Mouse (Mus musculus): ENCODE measurements around the gene Epha6. TPM values are rescaled to one million over a fixed set of nuclear protein-coding genes. Genes with fewer than 3 reads are reported as not detected.

Gene Epha6
- polyA plus RNA-seq, 1 experiment from 2014 or later: 0.16 TPM

DNA sequence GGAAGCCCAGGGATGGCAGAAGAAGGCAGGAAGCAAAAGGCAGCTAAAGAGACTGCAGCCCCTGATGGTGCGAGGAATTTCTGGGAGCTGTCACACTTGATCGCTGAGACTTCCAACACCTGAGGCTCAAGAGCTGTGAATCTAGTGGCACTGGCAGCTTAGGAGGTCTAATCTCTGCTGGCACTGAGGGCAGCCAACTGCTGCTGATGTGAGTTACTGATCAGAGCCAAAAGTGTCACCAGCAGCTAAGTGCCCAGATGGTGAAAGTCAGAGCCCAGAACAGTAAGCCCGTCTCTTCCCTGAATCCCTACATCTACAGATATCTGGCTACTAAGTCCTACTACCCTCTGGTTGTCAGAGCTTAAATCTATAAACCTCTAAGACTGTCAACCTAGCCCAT lies 518.4 kb downstream of the Epha6 start:
- H3K9ac ChIP-seq: no peak overlapping the region
- 87% methylated on average over 3 of the region's 3 CpGs for WGBS

DNA sequence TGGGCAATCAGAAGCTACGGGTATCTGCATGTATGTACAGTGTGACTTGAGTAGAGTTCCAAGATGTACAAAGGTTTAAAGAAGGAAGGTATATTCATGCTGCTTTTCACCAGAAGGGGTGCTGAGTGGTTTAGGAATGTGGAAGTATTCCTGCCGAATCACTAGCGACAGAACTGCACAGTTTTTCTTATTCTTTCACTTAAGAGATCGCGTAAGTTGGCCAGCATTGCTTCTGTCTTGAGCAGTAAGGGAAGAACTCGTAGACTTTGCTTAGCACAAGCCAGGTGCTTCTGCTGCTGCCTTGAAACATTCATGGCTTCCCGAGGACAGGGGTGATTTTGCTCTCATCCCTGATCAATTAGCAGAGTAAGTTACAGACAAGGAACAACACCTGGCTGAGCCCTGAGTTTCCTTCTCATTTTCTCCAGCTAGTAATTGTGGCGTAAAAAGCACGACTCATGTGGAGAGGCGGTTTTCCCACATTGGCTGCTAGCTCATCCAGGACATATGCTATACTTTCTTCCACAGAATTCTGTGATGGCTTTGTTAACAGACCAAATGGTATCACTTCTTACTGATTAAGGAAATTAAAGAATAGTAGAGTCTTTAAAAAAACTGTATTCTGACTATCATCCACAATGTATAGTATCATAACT lies 534.7 kb downstream of the Epha6 start:
- Histone ChIP-seq H3K9ac (no peak overlapping the region), H3K4me1 (no peaks in the 10 kb centered on the region), H3K27ac (no peak overlapping the region), H3K27me3 (no peaks in the 10 kb centered on the region), H3K36me3 (no peaks in the 10 kb centered on the region), H3K4me2 (no peak overlapping the region), H3K4me3 (replicated peaks) (no peak overlapping the region), H3K9me3 (replicated peaks) (no peaks in the 10 kb centered on the region)
- no peak for ATAC-seq (replicated peaks; ENCODE audit: low FRiP score)
- 85% methylated on average over 10 of the region's 10 CpGs for whole genome bisulfite sequencing

More for the DNA sequence above, 518.4 kb downstream of the Epha6 start:
- H3K4me2 ChIP-seq: no peak overlapping the region
- no peak for ATAC-seq (replicated peaks; ENCODE audit: low FRiP score)
- no peaks in the 10 kb centered on the region for H3K27me3 ChIP-seq
- no peaks in the 10 kb centered on the region for H3K9me3 ChIP-seq (replicated peaks)
- no peak overlapping the region for H3K27ac ChIP-seq
- H3K4me1 ChIP-seq: no peaks in the 10 kb centered on the region
- H3K36me3 ChIP-seq: no peaks in the 10 kb centered on the region
- no peak overlapping the region for H3K4me3 ChIP-seq (replicated peaks)

DNA sequence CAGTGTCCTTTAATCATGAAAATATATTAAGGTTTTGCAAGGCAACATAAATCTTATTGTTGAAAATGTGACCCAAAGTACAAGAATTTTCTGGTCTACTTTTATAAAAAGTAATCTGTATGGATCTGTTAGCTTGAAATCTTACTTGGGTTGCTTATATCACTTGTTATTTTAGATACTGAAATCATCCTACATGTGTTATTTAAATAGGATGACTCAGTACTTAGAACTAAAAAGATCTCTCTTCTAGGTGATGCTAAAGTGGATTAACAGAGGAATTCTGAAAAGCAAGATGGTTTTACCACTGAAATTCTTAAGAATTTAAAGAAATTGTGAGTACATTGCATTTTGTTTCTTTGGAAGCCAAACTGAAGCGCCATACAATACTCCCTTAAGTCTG lies 561.5 kb downstream of the Epha6 start:
- WGBS: 80% methylated on average over 1 of the region's 1 CpGs
- no peak for ATAC-seq (replicated peaks; ENCODE audit: low FRiP score)
- Histone ChIP-seq H3K27ac (no peak overlapping the region), H3K27me3 (no peaks in the 10 kb centered on the region), H3K4me2 (no peak overlapping the region), H3K36me3 (no peaks in the 10 kb centered on the region), H3K4me3 (replicated peaks) (no peak overlapping the region), H3K9me3 (replicated peaks) (no peaks in the 10 kb centered on the region), H3K4me1 (no peaks in the 10 kb centered on the region), H3K9ac (no peak overlapping the region)

DNA sequence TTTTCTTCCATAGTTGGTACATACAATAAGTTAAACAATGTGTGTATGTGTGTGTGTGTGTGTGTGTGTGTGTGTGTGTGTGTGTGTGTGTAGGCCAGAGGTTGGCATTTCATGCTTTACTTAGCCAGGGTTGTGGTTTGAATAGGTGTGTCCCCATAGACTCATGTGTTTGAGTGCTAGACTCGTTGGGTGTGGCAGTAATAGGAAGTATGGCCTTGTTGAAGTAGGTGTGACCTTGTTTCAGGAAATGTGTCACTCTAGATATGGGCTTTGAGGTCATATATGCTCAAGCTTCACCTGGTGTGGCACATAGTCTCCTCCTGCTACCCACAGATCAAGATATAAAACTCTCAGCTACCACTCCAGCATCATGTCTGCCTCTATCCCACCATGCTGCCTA lies 577.0 kb downstream of the Epha6 start:
- H3K9ac ChIP-seq: no peak overlapping the region
- no peak overlapping the region for H3K4me2 ChIP-seq
- no peak overlapping the region for H3K4me3 ChIP-seq (replicated peaks)
- no peak overlapping the region for H3K27ac ChIP-seq
- H3K27me3 ChIP-seq: no peaks in the 10 kb centered on the region
- H3K9me3 ChIP-seq (replicated peaks): no peaks in the 10 kb centered on the region
- 67% methylated on average over 1 of the region's 1 CpGs for WGBS
- no peaks in the 10 kb centered on the region for H3K36me3 ChIP-seq
- no peak for ATAC-seq (replicated peaks; ENCODE audit: low FRiP score)
- H3K4me1 ChIP-seq: no peaks in the 10 kb centered on the region

DNA sequence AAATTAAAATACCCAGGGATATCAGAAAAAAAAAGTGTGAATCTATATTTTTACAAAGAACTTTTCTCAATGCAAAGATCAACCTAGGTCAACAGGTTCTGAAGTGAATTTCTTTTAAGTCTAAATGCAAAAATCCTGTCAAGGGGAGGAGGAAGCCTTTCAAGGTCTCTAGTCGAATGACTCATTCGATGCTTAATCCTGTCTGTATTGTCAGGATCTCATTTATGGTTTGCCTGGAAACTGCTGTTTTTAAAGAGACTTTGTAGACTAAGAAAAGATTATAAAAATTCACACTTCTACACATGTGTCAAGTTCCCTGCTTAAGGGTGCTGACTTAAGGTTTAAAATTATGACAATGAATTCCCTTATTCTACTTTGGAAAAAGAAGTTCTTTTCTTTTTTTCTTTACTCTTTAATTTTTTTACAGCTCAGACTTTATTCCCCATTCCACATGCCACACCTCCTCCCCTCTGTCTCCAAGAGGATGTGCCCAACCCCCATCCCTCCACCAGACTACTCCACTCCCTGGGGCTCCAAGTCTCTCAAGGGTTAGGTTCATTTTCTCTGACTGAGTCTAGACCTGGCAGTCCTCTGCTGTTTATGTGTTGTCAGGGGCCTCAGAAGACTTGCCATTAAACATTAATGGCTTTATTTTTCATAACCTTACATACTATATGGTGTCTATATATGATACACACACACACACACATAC lies 598.3 kb downstream of the Epha6 start:
- no peaks in the 10 kb centered on the region for H3K27me3 ChIP-seq
- H3K36me3 ChIP-seq: no peaks in the 10 kb centered on the region
- H3K4me1 ChIP-seq: no peaks in the 10 kb centered on the region
- no peak overlapping the region for H3K27ac ChIP-seq
- no peak for ATAC-seq (replicated peaks; ENCODE audit: low FRiP score)
- no peak overlapping the region for H3K4me2 ChIP-seq
- no peaks in the 10 kb centered on the region for H3K9me3 ChIP-seq (replicated peaks)
- WGBS: 55% methylated on average over 2 of the region's 2 CpGs
- H3K4me3 ChIP-seq (replicated peaks): no peak overlapping the region
- H3K9ac ChIP-seq: no peak overlapping the region

DNA sequence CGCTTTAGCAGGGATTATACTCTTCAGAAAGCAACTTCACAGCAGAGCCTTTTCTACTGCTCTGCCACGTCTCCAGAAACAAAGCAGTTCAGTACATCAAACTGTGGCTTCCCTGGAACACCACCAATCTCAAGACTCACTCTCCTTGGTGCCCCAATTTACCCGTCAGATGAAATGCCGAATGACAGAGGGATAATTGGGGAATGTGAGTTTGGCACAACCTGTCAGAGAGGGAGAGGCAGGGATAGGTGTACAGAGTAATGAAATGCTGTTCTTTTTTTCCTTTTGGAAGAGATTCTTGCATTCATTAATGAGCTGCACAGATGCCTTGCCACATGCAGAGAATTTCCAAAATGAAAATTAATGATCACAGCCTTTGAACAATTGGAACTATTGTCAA lies 635.5 kb downstream of the Epha6 start:
- Histone ChIP-seq H3K9ac (no peak overlapping the region), H3K4me3 (replicated peaks) (no peak overlapping the region), H3K36me3 (no peaks in the 10 kb centered on the region), H3K4me1 (no peaks in the 10 kb centered on the region), H3K27me3 (no peaks in the 10 kb centered on the region), H3K27ac (no peak overlapping the region), H3K9me3 (replicated peaks) (no peaks in the 10 kb centered on the region), H3K4me2 (no peak overlapping the region)
- WGBS: 78% methylated on average over 4 of the region's 4 CpGs
- no peak for ATAC-seq (replicated peaks; ENCODE audit: low FRiP score)

DNA sequence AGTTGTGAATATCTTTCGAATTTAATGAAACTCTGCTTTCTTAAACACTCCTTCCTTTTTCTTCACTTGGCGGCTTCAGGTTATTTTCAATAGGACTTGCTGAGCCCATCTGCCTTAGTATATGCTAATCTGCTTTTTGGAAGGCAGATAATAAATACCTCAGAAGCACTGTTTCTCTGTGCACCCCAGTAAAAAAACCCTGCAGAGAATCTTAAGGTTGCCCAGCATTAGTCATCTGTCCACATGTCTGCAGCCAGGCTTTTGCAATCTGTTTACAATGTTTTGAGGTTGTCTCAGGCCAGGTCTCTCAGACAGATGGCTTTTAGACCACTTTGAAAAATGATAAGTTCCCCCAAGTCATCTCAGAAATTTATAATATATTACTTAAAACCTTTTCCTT lies 649.6 kb downstream of the Epha6 start:
- no peaks in the 10 kb centered on the region for H3K4me1 ChIP-seq
- no peaks in the 10 kb centered on the region for H3K36me3 ChIP-seq
- no peak overlapping the region for H3K4me3 ChIP-seq (replicated peaks)
- H3K27ac ChIP-seq: no peak overlapping the region
- ATAC-seq (replicated peaks; ENCODE audit: low FRiP score): no peak
- no peak overlapping the region for H3K9ac ChIP-seq
- H3K4me2 ChIP-seq: no peak overlapping the region
- WGBS: 89% methylated on average over 2 of the region's 2 CpGs
- no peaks in the 10 kb centered on the region for H3K27me3 ChIP-seq
- H3K9me3 ChIP-seq (replicated peaks): no peaks in the 10 kb centered on the region

DNA sequence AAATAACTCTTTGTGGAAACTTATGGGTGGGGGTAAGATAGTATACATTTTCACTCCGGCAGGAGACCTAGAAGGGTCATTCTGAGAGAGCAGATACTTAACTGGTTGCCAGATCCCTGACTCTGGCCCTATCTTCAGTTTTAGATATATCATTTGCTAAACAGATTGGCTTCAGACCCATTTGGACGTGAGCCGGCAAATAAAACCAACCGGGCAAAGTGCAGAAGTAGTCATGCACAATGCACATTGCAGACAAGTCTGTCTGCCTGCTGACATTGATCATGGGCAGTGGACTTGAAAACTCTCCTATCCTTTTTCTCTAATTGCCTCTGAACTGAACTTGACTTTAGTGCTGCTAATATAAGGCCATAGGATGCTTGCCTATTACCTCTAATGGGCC lies 681.6 kb downstream of the Epha6 start:
- ATAC-seq (replicated peaks; ENCODE audit: low FRiP score): no peak

DNA sequence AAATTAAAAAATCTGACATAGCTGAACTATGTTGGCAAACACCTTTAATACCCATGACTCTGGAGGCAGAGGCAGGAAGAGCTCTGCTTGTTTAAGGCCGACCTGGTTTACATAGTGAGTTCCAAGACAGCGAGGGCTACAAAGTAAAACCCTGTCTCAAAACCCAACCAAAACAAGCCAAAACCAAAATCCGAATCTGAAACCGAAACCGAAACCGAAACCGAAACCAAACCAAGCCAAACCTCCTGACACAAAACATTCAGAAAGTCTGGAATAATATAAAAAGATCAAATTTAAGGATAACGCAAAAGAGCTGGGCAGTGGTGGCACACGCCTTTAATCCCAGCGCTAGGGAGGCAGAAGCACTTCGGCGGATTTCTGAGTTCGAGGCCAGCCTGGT lies 725.3 kb downstream of the Epha6 start:
- no peak overlapping the region for H3K27ac ChIP-seq
- no peak for ATAC-seq (replicated peaks; ENCODE audit: low FRiP score)
- H3K9ac ChIP-seq: no peak overlapping the region
- H3K4me3 ChIP-seq (replicated peaks): no peak overlapping the region
- no peaks in the 10 kb centered on the region for H3K9me3 ChIP-seq (replicated peaks)
- H3K4me1 ChIP-seq: no peaks in the 10 kb centered on the region
- no peaks in the 10 kb centered on the region for H3K36me3 ChIP-seq
- H3K4me2 ChIP-seq: no peak overlapping the region
- WGBS: 90% methylated on average over 13 of the region's 13 CpGs
- H3K27me3 ChIP-seq: no peaks in the 10 kb centered on the region

More for the DNA sequence above, 681.6 kb downstream of the Epha6 start:
- Histone ChIP-seq H3K36me3 (no peaks in the 10 kb centered on the region), H3K9ac (no peak overlapping the region), H3K27ac (no peak overlapping the region), H3K4me1 (no peaks in the 10 kb centered on the region), H3K27me3 (no peaks in the 10 kb centered on the region), H3K9me3 (replicated peaks) (no peaks in the 10 kb centered on the region), H3K4me3 (replicated peaks) (no peak overlapping the region), H3K4me2 (no peak overlapping the region)
- 85% methylated on average over 4 of the region's 4 CpGs for WGBS

DNA sequence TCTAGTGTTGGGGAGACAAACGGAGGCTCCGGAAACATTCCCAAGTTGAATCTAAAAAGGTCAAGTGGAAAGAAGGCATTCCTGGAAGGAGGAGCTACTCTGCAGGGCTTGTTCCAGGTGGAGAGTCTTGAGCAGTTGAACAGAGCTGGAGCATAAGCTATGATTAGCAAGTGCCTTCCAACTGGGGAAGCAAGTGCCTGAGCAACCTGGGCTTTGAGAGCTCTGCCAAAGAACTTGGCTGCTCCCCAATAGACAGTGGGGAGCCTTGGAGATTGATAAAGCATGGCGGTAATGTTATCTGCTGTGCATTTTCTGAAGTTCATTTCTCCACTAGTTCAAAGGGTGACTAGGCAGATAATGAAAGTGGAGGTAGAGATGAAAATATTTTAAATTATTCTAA lies 733.5 kb downstream of the Epha6 start:
- Histone ChIP-seq H3K36me3 (no peaks in the 10 kb centered on the region), H3K4me1 (no peaks in the 10 kb centered on the region), H3K9me3 (replicated peaks) (no peaks in the 10 kb centered on the region), H3K27ac (no peak overlapping the region), H3K4me3 (replicated peaks) (no peak overlapping the region), H3K4me2 (no peak overlapping the region), H3K9ac (no peak overlapping the region), H3K27me3 (no peaks in the 10 kb centered on the region)
- WGBS: 92% methylated on average over 3 of the region's 3 CpGs
- no peak for ATAC-seq (replicated peaks; ENCODE audit: low FRiP score)

DNA sequence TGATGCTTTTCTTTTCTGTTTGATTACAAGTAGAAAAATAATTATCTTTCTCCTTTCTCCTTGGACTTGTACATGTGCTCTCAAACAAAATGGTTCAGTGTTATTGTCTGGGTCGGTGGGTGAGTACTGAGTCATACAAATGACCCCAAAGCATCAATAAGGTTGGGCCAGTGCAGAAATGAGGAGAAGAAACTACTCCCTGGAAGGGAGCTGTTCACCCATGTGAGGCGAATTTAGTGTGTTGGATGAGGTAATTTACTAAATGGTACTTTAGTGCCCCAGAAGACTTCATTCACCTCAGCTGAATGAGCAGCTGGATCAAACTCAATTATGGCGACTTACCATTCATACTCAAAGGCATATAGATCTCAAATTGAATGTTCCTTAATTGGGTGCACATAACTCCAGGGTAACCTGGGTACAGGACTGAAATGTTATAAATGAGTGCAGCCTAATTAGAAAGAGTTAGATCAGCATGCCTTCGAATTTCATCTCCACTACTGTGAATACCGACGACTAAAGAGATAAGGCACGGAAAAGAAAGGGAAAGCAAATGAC lies 751.1 kb downstream of the Epha6 start:
- H3K9ac ChIP-seq: no peak overlapping the region
- no peaks in the 10 kb centered on the region for H3K4me1 ChIP-seq

DNA sequence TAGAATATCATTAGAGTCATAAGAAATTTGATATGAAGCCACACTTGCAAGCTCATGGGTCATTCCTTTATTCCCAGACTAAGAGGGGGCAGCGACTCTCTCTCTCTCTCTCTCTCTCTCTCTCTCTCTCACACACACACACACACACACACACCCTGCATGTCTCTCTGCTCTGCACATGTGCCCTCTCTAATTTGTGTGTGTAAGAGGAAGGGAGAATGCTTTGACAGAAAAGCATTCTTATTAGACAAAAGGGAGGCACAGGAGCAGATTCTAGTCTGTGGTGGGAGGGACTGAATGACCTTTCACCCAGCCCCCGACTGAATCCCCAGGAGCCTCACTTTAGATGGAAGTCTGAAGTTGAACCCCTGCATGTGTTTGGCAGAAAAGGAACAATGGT lies 752.6 kb downstream of the Epha6 start:
- 39% methylated on average over 2 of the region's 2 CpGs for WGBS
- no peaks in the 10 kb centered on the region for H3K9me3 ChIP-seq (replicated peaks)
- no peaks in the 10 kb centered on the region for H3K4me1 ChIP-seq
- no peak overlapping the region for H3K4me3 ChIP-seq (replicated peaks)
- no peak overlapping the region for H3K9ac ChIP-seq
- no peaks in the 10 kb centered on the region for H3K27me3 ChIP-seq
- H3K36me3 ChIP-seq: no peaks in the 10 kb centered on the region
- no peak for ATAC-seq (replicated peaks; ENCODE audit: low FRiP score)
- no peak overlapping the region for H3K4me2 ChIP-seq
- H3K27ac ChIP-seq: no peak overlapping the region

More for the DNA sequence above, 751.1 kb downstream of the Epha6 start:
- Histone ChIP-seq H3K36me3 (no peaks in the 10 kb centered on the region), H3K4me2 (no peak overlapping the region), H3K27ac (no peak overlapping the region), H3K27me3 (no peaks in the 10 kb centered on the region), H3K4me3 (replicated peaks) (no peak overlapping the region), H3K9me3 (replicated peaks) (no peaks in the 10 kb centered on the region)
- 65% methylated on average over 7 of the region's 7 CpGs for WGBS
- no peak for ATAC-seq (replicated peaks; ENCODE audit: low FRiP score)
